In genomic region chr13:38408636-38409035, GRCm38 (mm10) we compare ENCODE assay signal across 16 mouse cellular contexts.
A peak's percentile ranks its signal among the peaks of the same experiment; 100 is the strongest.
DNase-seq lines count a peak whose midpoint lies in the region; ATAC-seq lines count a peak whose summit lies in the region.
"Had no signal": no experiment of that assay in that cellular context is flagged by ENCODE, and none has a peak within 500 bp of the region (broad histone marks: within the 10 kb centered on the region; RNA-seq: fewer than 3 reads in every experiment).

No protein-coding gene starts in this region.

- peak; percentile 94 for DNase-seq in heart, adult 11 months
- DNase-seq in heart, postnatal 36 days, result no peak
- no peak for DNase-seq in kidney, postnatal 36 days
- peak; percentile 13 for DNase-seq in lung, postnatal 25 days (ENCODE audit: low spot score)
- no peak for DNase-seq in lung, adult 18-20 months
- no peak for DNase-seq in layer of hippocampus, adult 8-10 months (ENCODE audit: low spot score in 2 of 2)
- no peak for DNase-seq in forebrain, embryonic 11.5 days (ENCODE audit: low spot score)
- DNase-seq: adrenal gland, postnatal 14 days; cerebellum, adult 9-11 months; gastrocnemius, postnatal 14 days; right cerebral cortex, postnatal 4 days had no signal

- H3K9me3 ChIP-seq in kidney, embryonic 15.5 days (replicated peaks), result no peaks in the 10 kb centered on the region
- H3K9me3 ChIP-seq in forebrain, embryonic 11.5 days (ENCODE audit: control insufficient read depth, low read length), result no peaks in the 10 kb centered on the region

- ATAC-seq in kidney, embryonic 15.5 days (replicated peaks; ENCODE audit: low FRiP score), result no peak
- no peak for ATAC-seq in forebrain, embryonic 11.5 days (replicated peaks; ENCODE audit: low FRiP score)

- no peak overlapping the region for H3K4me3 ChIP-seq in kidney, embryonic 15.5 days (replicated peaks)
- no peak overlapping the region for H3K4me3 ChIP-seq in forebrain, embryonic 11.5 days (ENCODE audit: low read depth, low read length)
- H3K4me3 ChIP-seq: erythroblast, embryonic 14.5 days had no signal

- no peaks in the 10 kb centered on the region for H3K36me3 ChIP-seq in kidney, embryonic 15.5 days
- H3K36me3 ChIP-seq in forebrain, embryonic 11.5 days (ENCODE audit: control insufficient read depth, insufficient read depth, low read length), result no peaks in the 10 kb centered on the region

- 31% methylated on average over 3 of the region's 3 CpGs for WGBS in kidney, embryonic 15.5 days
- 75% methylated on average over 3 of the region's 3 CpGs for WGBS in forebrain, embryonic 11.5 days

- peak overlapping the region; percentile 83 for H3K27ac ChIP-seq in kidney, embryonic 15.5 days
- H3K27ac ChIP-seq in forebrain, embryonic 11.5 days (ENCODE audit: low read depth, low read length), result no peak overlapping the region
- H3K27ac ChIP-seq: hindbrain, postnatal 0 days had no signal

- H3K9ac ChIP-seq in kidney, embryonic 15.5 days, result no peak overlapping the region
- no peak overlapping the region for H3K9ac ChIP-seq in forebrain, embryonic 11.5 days (ENCODE audit: low read length)
- H3K9ac ChIP-seq: forebrain, postnatal 0 days had no signal

- H3K4me2 ChIP-seq in kidney, embryonic 15.5 days, result peak overlapping the region; percentile 23; the same call in 1 of the 2 replicates
- no peak overlapping the region for H3K4me2 ChIP-seq in forebrain, embryonic 11.5 days (ENCODE audit: low read depth, low read length, severe bottlenecking)
- H3K4me2 ChIP-seq: midbrain, embryonic 11.5 days had no signal

- peaks cover 32% of the 10 kb centered on the region for H3K4me1 ChIP-seq in kidney, embryonic 15.5 days
- H3K4me1 ChIP-seq in forebrain, embryonic 11.5 days (replicated peaks; ENCODE audit: control insufficient read depth, insufficient read depth, low read length), result 0 out of 2 replicates have a peak, but pooled peaks cover 2% of the 10 kb centered on the region

- intact Hi-C loops in heart, postnatal 36 days (cut with DNase I), result loop anchor here (2.0 kb wide), 1 partner anchor 58 kb away; no protein-coding TSS in a partner anchor

- H3K27me3 ChIP-seq in kidney, embryonic 15.5 days, result no peaks in the 10 kb centered on the region
- H3K27me3 ChIP-seq in forebrain, embryonic 11.5 days (ENCODE audit: control insufficient read depth, insufficient read depth, low read length), result no peaks in the 10 kb centered on the region

Comparison
In these comparisons a context has a peak if more than half of its experiments do, and no peak if none do; other contexts are left out.
1. DNase-seq: peak in heart, adult 11 months (single experiment) and lung, postnatal 25 days (single experiment); none in heart, postnatal 36 days (0 of 2), kidney, postnatal 36 days (0 of 2), lung, adult 18-20 months (0 of 2), layer of hippocampus, adult 8-10 months (0 of 2) and forebrain, embryonic 11.5 days (single experiment).